Mouse (Mus musculus) cerebellum, postnatal 36 days (tissue): Measurements from ENCODE around the gene Zfp365.

Experiments
- DNase-seq, 2 experiments: peaks; one replicate each; pipeline ENCODE4 v3.0.0; 2021 to 2022; ENCODE audit warnings: mixed read lengths in 2 of 2

The Zfp365 gene

GRCm38 (mm10) chr10:67839156-67839555 is 73.3 kb downstream of the Zfp365 start:
- no peak for DNase-seq

DNA sequence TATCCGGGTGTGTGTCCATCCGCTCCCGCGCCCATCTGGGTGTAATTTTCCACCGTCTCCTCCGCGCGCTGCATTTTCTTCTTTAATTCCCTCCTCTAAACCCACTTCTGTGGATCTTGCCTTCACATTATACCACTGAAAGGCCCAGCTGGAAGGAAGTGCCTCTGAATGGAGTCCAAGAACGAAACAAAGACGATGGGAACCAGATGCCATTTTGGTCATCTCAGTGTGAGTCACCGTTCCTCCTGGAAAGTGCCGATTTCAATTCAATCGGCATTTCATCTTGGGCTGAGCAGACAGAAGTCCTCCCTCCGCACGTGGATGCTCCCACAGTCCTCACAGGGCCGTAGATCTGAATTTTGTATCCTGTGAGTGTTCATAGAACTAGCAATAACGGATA is 76.0 kb downstream of the Zfp365 start:
- DNase-seq = no peak
